18 mouse cellular contexts compared by ENCODE assay signal in the genomic region with DNA sequence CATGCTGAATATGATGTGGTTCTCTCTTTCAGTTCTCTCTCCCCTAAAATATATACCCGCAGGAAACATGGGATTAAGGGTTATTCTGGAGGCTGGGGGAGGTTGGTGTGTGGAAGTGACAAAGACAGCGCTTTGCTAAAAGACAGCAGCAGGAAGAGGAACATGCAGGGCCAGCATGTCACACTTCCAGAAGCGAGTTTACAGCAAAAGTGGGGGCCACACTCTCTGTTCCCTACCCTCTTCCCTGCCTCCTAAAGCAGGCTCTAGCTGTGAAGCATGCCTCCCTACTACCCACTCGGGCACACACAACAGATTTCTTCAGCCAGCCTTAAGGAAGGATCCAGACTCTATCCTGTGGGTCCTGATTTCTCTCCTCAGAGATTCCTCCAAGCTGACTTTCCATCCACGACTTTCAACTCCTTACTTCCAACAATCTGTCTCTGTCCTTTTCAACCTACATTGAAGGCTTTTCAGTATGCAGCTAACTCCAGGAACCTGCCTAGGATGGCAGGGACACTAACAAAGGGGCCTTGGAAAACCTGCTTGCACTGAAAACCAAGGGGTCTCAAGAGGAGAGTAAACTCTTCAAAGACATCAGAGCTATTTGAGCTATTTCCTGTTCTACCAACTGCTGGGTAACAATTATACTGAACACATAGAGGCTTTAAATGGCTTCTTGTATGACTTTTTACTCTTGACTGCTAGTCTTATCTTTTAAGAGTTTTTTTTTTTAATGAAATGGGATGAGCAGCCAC. TPM values are rescaled to one million over a fixed set of nuclear protein-coding genes. Genes with fewer than 3 reads are reported as not detected.
"Had no signal": no experiment of that assay in that cellular context is flagged by ENCODE, and none has a peak within 500 bp of the region (broad histone marks: within the 10 kb centered on the region; RNA-seq: fewer than 3 reads in every experiment).

No protein-coding gene starts in this region.

- H3K4me1 ChIP-seq: limb, embryonic 13.5 days; midbrain, embryonic 10.5 days; neural tube, embryonic 15.5 days had no signal

- H3K4me2 ChIP-seq: limb, embryonic 13.5 days; neural tube, embryonic 15.5 days had no signal

- H3K27ac ChIP-seq: kidney, postnatal 0 days; layer of hippocampus, adult 2 months; limb, embryonic 13.5 days; liver, embryonic 14.5 days; midbrain, embryonic 10.5 days; neural tube, embryonic 15.5 days had no signal

- H3K9me3 ChIP-seq: limb, embryonic 13.5 days; midbrain, embryonic 10.5 days; neural tube, embryonic 15.5 days had no signal

- H3K9ac ChIP-seq: limb, embryonic 13.5 days; liver, embryonic 14.5 days; neural tube, embryonic 15.5 days had no signal

- DNase-seq: kidney, adult 11 months; kidney, adult 9 months; kidney, postnatal 36 days; left cerebral cortex, postnatal 4 days; lung, adult 18-20 months; lung, postnatal 36 days; midbrain, embryonic 14.5 days; right cerebral cortex, postnatal 4 days; spleen, adult 18-20 months; thymus, postnatal 36 days had no signal

- H3K27me3 ChIP-seq: limb, embryonic 13.5 days; neural tube, embryonic 15.5 days had no signal

- H3K36me3 ChIP-seq: limb, embryonic 13.5 days; midbrain, embryonic 10.5 days; neural tube, embryonic 15.5 days had no signal

- H3K4me3 ChIP-seq: layer of hippocampus, adult 2 months; limb, embryonic 13.5 days; midbrain, embryonic 10.5 days; myocyte; neural tube, embryonic 15.5 days had no signal

RNA-seq across cellular contexts. Expression of gene Htr2a, which starts 39.1 kb away (rescaled TPM):
- polyA plus RNA-seq: liver, adult 2 months; myocyte had no signal
